Mouse (Mus musculus) erythroblast, adult 5-6 weeks (primary cell): ENCODE data around the gene Edem2. TPM values are rescaled to one million over a fixed set of nuclear protein-coding genes. Genes with fewer than 3 reads are reported as not detected.

Experiments used
- ATAC-seq: replicated peaks from 2 replicates; pipeline ENCODE4 v1.8.0; 2016; ENCODE audit warnings: moderate number of reproducible peaks, mild to moderate bottlenecking, moderate TSS enrichment, inconsistent platforms; ENCODE audit not compliant: poor library complexity, low FRiP score, severe bottlenecking
- total RNA-seq, 2 experiments: library from RNA; stranded (forward) in 1 of 2; stranded (reverse) in 1 of 2; fragments of 150-400 nt in 1 of 2; fragments of 200-764, 138-1000 nt in 1 of 2; gene quantifications; 2 replicates each; pipeline versions ENCODE4 v1.2.3 to v1.2.4; 2015 to 2017; ENCODE audit warnings: low replicate concordance in 2 of 2

Gene Edem2
- total RNA-seq (2015; ENCODE audit: low replicate concordance): 6.7 and 7.3 TPM in 2 replicates
- total RNA-seq (2017; ENCODE audit: low replicate concordance): 8.2 and 9.8 TPM in 2 replicates

- peak; percentile 99 for ATAC-seq
Observed at GRCm38 (mm10) chr2:155729158-155729645, at the start of gene Edem2. TSS of gene Edem2 (minus strand) at chr2:155729475.

- ATAC-seq: no peak
Observed at GRCm38 (mm10) chr2:155779066-155779465, 49.8 kb upstream of the Edem2 start.

- no peak for ATAC-seq
Observed at GRCm38 (mm10) chr2:155778004-155778403, 48.7 kb upstream of the Edem2 start.

- ATAC-seq: no peak
Observed at GRCm38 (mm10) chr2:155777688-155777985, 48.4 kb upstream of the Edem2 start.

- no peak for ATAC-seq
Observed at GRCm38 (mm10) chr2:155776824-155777687, 47.8 kb upstream of the Edem2 start.

GRCm38 (mm10) chr2:155775685-155776263 lies 46.5 kb upstream of the Edem2 start:
- ATAC-seq: no peak

- no peak for ATAC-seq
Observed at GRCm38 (mm10) chr2:155774927-155775684, 45.8 kb upstream of the Edem2 start, which contains the start of gene Mmp24. TSS of gene Mmp24 (plus strand) at chr2:155775342.

- no peak for ATAC-seq
Observed at GRCm38 (mm10) chr2:155774261-155774926, 45.1 kb upstream of the Edem2 start.

GRCm38 (mm10) chr2:155773664-155774063 lies 44.4 kb upstream of the Edem2 start:
- ATAC-seq: no peak

- ATAC-seq: peak; percentile 72
Observed at GRCm38 (mm10) chr2:155764679-155765418, 35.6 kb upstream of the Edem2 start.

GRCm38 (mm10) chr2:155756855-155757566 lies 27.7 kb upstream of the Edem2 start:
- no peak for ATAC-seq

- 0 out of 2 replicates have a peak, but pooled peaks have one; percentile 64 for ATAC-seq
Observed at GRCm38 (mm10) chr2:155755746-155756145, 26.5 kb upstream of the Edem2 start.

- ATAC-seq: no peak
Observed at GRCm38 (mm10) chr2:155751014-155751786, 21.9 kb upstream of the Edem2 start, which contains the start of gene Procr. TSS of gene Procr (plus strand) at chr2:155751117.

GRCm38 (mm10) chr2:155749394-155749793 lies 20.1 kb upstream of the Edem2 start:
- ATAC-seq: no peak

- no peak for ATAC-seq
Observed at GRCm38 (mm10) chr2:155745487-155745886, 16.2 kb upstream of the Edem2 start.

GRCm38 (mm10) chr2:155743351-155743750 lies 14.1 kb upstream of the Edem2 start:
- ATAC-seq: no peak

GRCm38 (mm10) chr2:155742931-155743337 lies 13.7 kb upstream of the Edem2 start:
- no peak for ATAC-seq

- ATAC-seq: no peak
Observed at GRCm38 (mm10) chr2:155742211-155742610, 12.9 kb upstream of the Edem2 start.
